Mouse (Mus musculus): ENCODE measurements around the gene C1s2.

DNA sequence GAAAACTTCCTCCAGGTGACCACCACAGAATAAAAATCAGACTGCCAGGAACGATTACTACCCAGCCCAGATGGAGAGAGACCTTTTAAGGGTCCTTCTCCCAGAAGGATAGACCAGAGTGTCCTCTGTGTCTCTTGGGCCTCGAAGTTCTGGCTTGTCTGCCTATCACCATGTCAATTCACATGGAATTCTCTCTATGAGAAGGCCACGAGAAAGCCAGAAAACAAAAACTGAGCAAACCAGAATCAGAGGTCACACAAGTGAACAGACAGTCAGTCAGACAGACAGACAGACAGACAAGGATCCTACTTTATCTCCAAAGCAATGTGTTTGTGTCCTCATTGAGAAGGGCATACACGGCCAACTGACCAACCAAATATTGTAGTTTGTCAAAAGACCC is 49.6 kb downstream of the C1s2 start:
- TF ChIP-seq POLR2A (IDR thresholded peaks at IDR 0.05; ENCODE audit: extremely low read depth, insufficient read depth, low read length) (no peak), CTCF (IDR thresholded peaks at IDR 0.05; ENCODE audit: low read depth, low read length) (no peak)

Measured in liver, adult 2 months (tissue).